Mouse (Mus musculus) heart, embryonic 15.5 days (tissue): Measurements from ENCODE around the gene Mafb. TPM values are rescaled to one million over a fixed set of nuclear protein-coding genes. Genes with fewer than 3 reads are reported as not detected.

Experiments
- ATAC-seq: fragments of 200-750 bp; cut with Nextera tagmentation; replicated peaks from 2 replicates; pipeline ENCODE4 v1.8.0; 2017; ENCODE audit warnings: low read depth, moderate TSS enrichment; ENCODE audit not compliant: insufficient number of reproducible peaks, insufficient read depth, low FRiP score
- H3K27ac ChIP-seq: fragments of 300-500 bp; sonication (generic); 2 replicates; pipeline ENCODE4 v1.5.1; 2015; ENCODE audit warnings: mild to moderate bottlenecking, inconsistent platforms
- H3K27me3 ChIP-seq: fragments of 300-500 bp; sonication (generic); 2 replicates; pipeline ENCODE4 v1.6.1; 2015; ENCODE audit warnings: inconsistent platforms
- H3K36me3 ChIP-seq: fragments of 300-500 bp; sonication (generic); 2 replicates; pipeline ENCODE4 v1.6.1; 2015; ENCODE audit warnings: mild to moderate bottlenecking, inconsistent platforms
- H3K4me1 ChIP-seq: fragments of 300-500 bp; sonication (generic); replicated peaks from 2 replicates; pipeline ENCODE4 v1.6.1; 2015; ENCODE audit warnings: inconsistent platforms
- H3K4me2 ChIP-seq: fragments of 300-500 bp; sonication (generic); 2 replicates; pipeline ENCODE4 v1.6.1; 2015; ENCODE audit warnings: inconsistent platforms, mild to moderate bottlenecking, moderate library complexity
- H3K4me3 ChIP-seq: fragments of 300-500 bp; sonication (generic); 2 replicates; pipeline ENCODE4 v1.5.1; 2015; ENCODE audit warnings: mild to moderate bottlenecking, inconsistent platforms
- H3K9ac ChIP-seq: fragments of 300-500 bp; sonication (generic); 2 replicates; pipeline ENCODE4 v1.6.1; 2015; ENCODE audit warnings: mild to moderate bottlenecking, inconsistent platforms
- H3K9me3 ChIP-seq: fragments of 300-500 bp; sonication (generic); replicated peaks from 2 replicates; pipeline ENCODE4 v1.6.1; 2016; ENCODE audit warnings: inconsistent platforms
- WGBS: fragments of 180-500 bp; shearing (Covaris S2); methylation state at CpG from one replicate; pipeline ENCODE4 v1.1.7; 2015; ENCODE audit warnings: mixed read lengths; 5-methylcytosine and 5-hydroxymethylcytosine counted together
- polyA plus RNA-seq: library from polyadenylated mRNA; unstranded; fragments of >200 nt; fragmentation: Nextera tagmentation; extraction: Ambion mirVana; gene quantifications from 2 replicates; pipeline ENCODE4 v1.2.1, GENCODE M21; 2015

Mafb gene
- polyA plus RNA-seq, 1 experiment from 2014 or later, result 6.7 TPM

DNA sequence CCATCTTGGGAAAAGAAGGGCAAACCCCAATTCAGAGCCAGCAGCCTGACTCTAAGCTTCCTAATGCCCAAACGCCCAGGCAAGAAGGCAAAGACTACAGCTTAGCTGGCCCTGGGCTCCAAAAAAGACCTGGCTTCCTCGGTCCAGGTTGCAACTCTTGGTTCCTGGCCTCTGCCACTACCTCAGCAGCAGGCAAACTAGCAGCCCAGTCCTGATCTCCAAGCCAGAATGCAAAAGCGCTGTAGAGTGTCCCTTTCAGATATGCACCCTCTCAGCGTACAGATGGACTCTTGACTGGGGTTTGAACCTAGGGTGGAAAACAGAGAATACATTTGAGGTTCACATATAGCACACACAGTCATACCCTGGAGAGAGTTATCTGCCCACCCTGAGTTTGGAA is 3.7 kb downstream of the Mafb start:
- H3K4me1 ChIP-seq, result peaks cover 35% of the 10 kb centered on the region
- H3K4me3 ChIP-seq, result no peak overlapping the region
- no peak overlapping the region for H3K27ac ChIP-seq
- no peak overlapping the region for H3K4me2 ChIP-seq
- ATAC-seq, result no peak
- no peak overlapping the region for H3K9ac ChIP-seq
- peaks cover 71% of the 10 kb centered on the region for H3K27me3 ChIP-seq
- WGBS, result 54% methylated on average over 4 of the region's 4 CpGs
- H3K36me3 ChIP-seq, result no peaks in the 10 kb centered on the region
- no peaks in the 10 kb centered on the region for H3K9me3 ChIP-seq

- no peak overlapping the region for H3K27ac ChIP-seq
- H3K4me1 ChIP-seq, result peaks cover 29% of the 10 kb centered on the region
- H3K9me3 ChIP-seq, result no peaks in the 10 kb centered on the region
- no peak overlapping the region for H3K4me3 ChIP-seq
- H3K9ac ChIP-seq, result no peak overlapping the region
- peaks cover 81% of the 10 kb centered on the region for H3K27me3 ChIP-seq
- WGBS, result 27% methylated on average over 16 of the region's 16 CpGs
- no peaks in the 10 kb centered on the region for H3K36me3 ChIP-seq
- ATAC-seq, result no peak
- H3K4me2 ChIP-seq, result 0 out of 2 replicates have a peak overlapping the region, but pooled peaks have one; percentile 20
These were observed 5.3 kb downstream of the Mafb start for GRCm38 (mm10) chr2:160361442-160362121.

GRCm38 (mm10) chr2:160360234-160360874 is 6.5 kb downstream of the Mafb start:
- Histone ChIP-seq H3K36me3 (no peaks in the 10 kb centered on the region), H3K9me3 (no peaks in the 10 kb centered on the region), H3K4me2 (no peak overlapping the region), H3K27me3 (peaks cover 74% of the 10 kb centered on the region), H3K9ac (no peak overlapping the region), H3K4me1 (peaks cover 17% of the 10 kb centered on the region), H3K27ac (no peak overlapping the region), H3K4me3 (no peak overlapping the region)
- WGBS, result 23% methylated on average over 8 of the region's 8 CpGs
- ATAC-seq, result no peak

- Histone ChIP-seq H3K4me1 (peaks cover 5% of the 10 kb centered on the region), H3K27me3 (peaks cover 72% of the 10 kb centered on the region), H3K9ac (no peak overlapping the region), H3K27ac (no peak overlapping the region), H3K36me3 (no peaks in the 10 kb centered on the region), H3K4me2 (no peak overlapping the region), H3K4me3 (no peak overlapping the region), H3K9me3 (no peaks in the 10 kb centered on the region)
- WGBS, result 6% methylated on average over 4 of the region's 4 CpGs
- ATAC-seq, result no peak
These were observed 8.0 kb downstream of the Mafb start for GRCm38 (mm10) chr2:160358896-160359295.

DNA sequence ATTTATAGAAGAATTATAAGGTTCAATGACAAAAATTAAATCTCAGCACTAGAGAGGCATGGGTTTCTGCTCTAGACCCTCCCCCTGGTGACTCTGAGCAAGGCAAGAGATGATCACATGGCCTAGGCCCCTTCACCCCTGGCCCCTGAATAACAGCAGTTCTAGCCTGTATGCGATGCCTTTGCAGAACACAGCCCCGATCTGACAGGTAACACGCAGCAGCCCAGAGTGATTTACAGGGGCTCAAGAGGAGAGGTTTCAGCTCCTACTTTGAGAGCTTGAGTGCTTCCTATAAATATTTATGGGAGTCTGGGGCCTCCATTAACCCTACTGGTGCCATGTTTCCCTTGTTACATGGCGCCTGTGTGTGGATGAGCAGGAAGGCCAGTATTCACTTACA is 9.4 kb downstream of the Mafb start:
- Histone ChIP-seq H3K27me3 (peaks cover 61% of the 10 kb centered on the region), H3K9ac (no peak overlapping the region), H3K4me1 (peaks cover 11% of the 10 kb centered on the region), H3K27ac (no peak overlapping the region), H3K36me3 (no peaks in the 10 kb centered on the region), H3K4me2 (no peak overlapping the region), H3K4me3 (no peak overlapping the region), H3K9me3 (no peaks in the 10 kb centered on the region)
- 54% methylated on average over 4 of the region's 4 CpGs for WGBS
- no peak for ATAC-seq

DNA sequence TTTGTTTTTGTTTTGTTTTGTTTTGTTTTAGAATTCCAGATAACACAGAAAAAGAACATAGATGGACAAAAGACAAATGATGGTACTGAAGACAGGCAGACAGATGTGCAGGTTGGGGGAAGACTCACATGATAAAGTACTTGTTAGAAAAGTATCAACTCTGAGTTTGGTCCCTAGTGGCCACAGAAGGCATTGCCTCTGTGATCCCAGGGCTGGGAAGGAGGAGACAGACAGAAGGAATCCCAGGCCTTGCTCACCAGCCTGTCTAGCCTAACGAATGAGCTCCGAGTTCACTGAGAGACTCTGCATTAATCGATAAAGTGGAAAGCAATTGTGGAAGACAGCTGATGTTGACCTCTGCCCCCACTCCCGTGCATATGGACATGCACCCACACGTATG is 10.7 kb downstream of the Mafb start:
- Histone ChIP-seq H3K4me3 (no peak overlapping the region), H3K9me3 (no peaks in the 10 kb centered on the region), H3K9ac (no peak overlapping the region), H3K27ac (no peak overlapping the region), H3K27me3 (peaks cover 48% of the 10 kb centered on the region), H3K4me2 (no peak overlapping the region), H3K36me3 (no peaks in the 10 kb centered on the region), H3K4me1 (peaks cover 13% of the 10 kb centered on the region)
- 67% methylated on average over 5 of the region's 5 CpGs for WGBS
- no peak for ATAC-seq

- no peak overlapping the region for H3K4me2 ChIP-seq
- H3K27me3 ChIP-seq, result peaks cover 30% of the 10 kb centered on the region
- H3K9me3 ChIP-seq, result no peaks in the 10 kb centered on the region
- ATAC-seq, result no peak
- no peak overlapping the region for H3K27ac ChIP-seq
- H3K9ac ChIP-seq, result no peak overlapping the region
- no peaks in the 10 kb centered on the region for H3K36me3 ChIP-seq
- no peak overlapping the region for H3K4me3 ChIP-seq
- WGBS, result 69% methylated on average over 2 of the region's 2 CpGs
- H3K4me1 ChIP-seq, result peaks cover 17% of the 10 kb centered on the region
These were observed 12.5 kb downstream of the Mafb start for GRCm38 (mm10) chr2:160354319-160354718.

GRCm38 (mm10) chr2:160353581-160353980 is 13.3 kb downstream of the Mafb start:
- no peak overlapping the region for H3K4me3 ChIP-seq
- H3K9ac ChIP-seq, result no peak overlapping the region
- H3K9me3 ChIP-seq, result no peaks in the 10 kb centered on the region
- peaks cover 15% of the 10 kb centered on the region for H3K4me1 ChIP-seq
- 33% methylated on average over 2 of the region's 2 CpGs for WGBS
- no peak overlapping the region for H3K4me2 ChIP-seq
- no peak overlapping the region for H3K27ac ChIP-seq
- no peaks in the 10 kb centered on the region for H3K36me3 ChIP-seq
- no peak for ATAC-seq
- H3K27me3 ChIP-seq, result peaks cover 23% of the 10 kb centered on the region

GRCm38 (mm10) chr2:160351038-160351574 is 15.8 kb downstream of the Mafb start:
- Histone ChIP-seq H3K9me3 (no peaks in the 10 kb centered on the region), H3K9ac (no peak overlapping the region), H3K27me3 (0 out of 2 replicates have a peak, but pooled peaks cover 4% of the 10 kb centered on the region), H3K36me3 (no peaks in the 10 kb centered on the region), H3K4me3 (no peak overlapping the region), H3K27ac (no peak overlapping the region), H3K4me2 (no peak overlapping the region), H3K4me1 (peaks cover 15% of the 10 kb centered on the region)
- no peak for ATAC-seq
- 40% methylated on average over 8 of the region's 8 CpGs for WGBS

DNA sequence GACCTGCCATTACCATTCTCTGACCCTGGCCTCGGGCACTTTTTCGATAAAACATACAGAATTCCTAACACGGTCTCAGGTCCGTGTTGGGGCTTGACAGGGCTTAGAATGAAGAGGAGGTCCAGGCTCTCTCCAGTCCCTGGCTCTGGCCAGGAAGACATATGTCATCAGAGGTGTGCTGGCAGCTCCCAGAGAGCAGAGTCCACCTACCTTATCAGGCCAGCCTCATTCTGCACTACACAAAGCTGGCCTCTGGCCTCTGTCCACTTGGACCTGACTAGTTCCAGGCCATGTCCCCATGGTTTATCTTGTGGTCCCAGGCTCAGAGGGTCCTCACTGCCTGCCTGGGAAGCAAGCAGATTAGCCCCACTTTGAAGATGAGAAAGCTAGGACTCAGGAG is 17.3 kb downstream of the Mafb start:
- Histone ChIP-seq H3K36me3 (no peaks in the 10 kb centered on the region), H3K27ac (no peak overlapping the region), H3K9me3 (no peaks in the 10 kb centered on the region), H3K4me2 (no peak overlapping the region), H3K4me1 (peaks cover 15% of the 10 kb centered on the region), H3K27me3 (0 out of 2 replicates have a peak, but pooled peaks cover 3% of the 10 kb centered on the region), H3K9ac (no peak overlapping the region), H3K4me3 (no peak overlapping the region)
- no peak for ATAC-seq
- 39% methylated on average over 4 of the region's 4 CpGs for WGBS

GRCm38 (mm10) chr2:160348796-160349195 is 18.1 kb downstream of the Mafb start:
- H3K4me2 ChIP-seq, result no peak overlapping the region
- no peaks in the 10 kb centered on the region for H3K36me3 ChIP-seq
- no peak overlapping the region for H3K27ac ChIP-seq
- H3K9me3 ChIP-seq, result no peaks in the 10 kb centered on the region
- ATAC-seq, result peak; percentile 18; the same call in 1 of the 2 replicates
- H3K4me1 ChIP-seq, result peaks cover 13% of the 10 kb centered on the region
- H3K27me3 ChIP-seq, result no peaks in the 10 kb centered on the region
- no peak overlapping the region for H3K4me3 ChIP-seq
- WGBS, result 44% methylated on average over 7 of the region's 7 CpGs
- no peak overlapping the region for H3K9ac ChIP-seq
